Mouse (Mus musculus) E14TG2a.4 (cell line): ENCODE data around the gene Cox11.

Experiments
- H3K27me3 ChIP-seq: 2 replicates; pipeline ENCODE4 v1.6.1; 2014; ENCODE audit warnings: low read length, control low read depth; ENCODE audit not compliant: insufficient read depth
- H3K36me3 ChIP-seq: 2 replicates; pipeline ENCODE4 v1.6.1; 2014; ENCODE audit warnings: low read length, control low read depth; ENCODE audit not compliant: insufficient read depth
- H3K4me1 ChIP-seq: replicated peaks from 2 replicates; pipeline ENCODE4 v1.6.1; 2014; ENCODE audit warnings: low read depth, low read length, control low read depth
- H3K4me3 ChIP-seq: replicated peaks from 2 replicates; pipeline ENCODE4 v1.5.1; 2014; ENCODE audit warnings: mild to moderate bottlenecking, low read length
- H3K9me3 ChIP-seq: 2 replicates; pipeline ENCODE4 v1.6.1; 2014; ENCODE audit warnings: low read length, control low read depth
- CTCF ChIP-seq: conservative IDR thresholded peaks from 2 replicates; pipeline ENCODE4 v1.5.1; 2014; ENCODE audit warnings: low read length
- NANOG ChIP-seq: IDR thresholded peaks from 2 replicates; pipeline ENCODE4 v1.6.1; 2014; ENCODE audit warnings: borderline replicate concordance, low read length, mixed read lengths
- POU5F1 ChIP-seq: IDR thresholded peaks from 2 replicates; pipeline ENCODE4 v1.6.1; 2014; ENCODE audit warnings: low read length, borderline replicate concordance

The Cox11 gene

DNA sequence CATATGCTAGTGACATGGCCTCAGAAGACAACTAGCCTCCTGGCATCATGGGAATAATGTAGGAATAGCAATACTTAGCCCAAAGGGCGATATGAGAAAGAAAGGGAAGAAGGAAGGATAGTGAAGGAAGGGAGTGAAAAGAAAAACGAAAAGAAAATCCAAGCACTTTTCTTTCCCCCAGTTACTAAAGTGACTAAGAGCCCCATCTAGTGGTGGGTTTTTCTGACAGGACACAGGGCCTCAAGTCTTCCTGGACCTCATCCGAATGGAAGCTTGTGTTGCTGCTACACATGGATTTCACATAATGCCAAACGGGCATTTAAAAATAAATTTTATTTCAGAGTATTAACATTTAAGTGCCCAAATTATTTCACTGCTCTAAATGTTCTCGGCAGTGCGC lies 14.5 kb upstream of the Cox11 start:
- TF ChIP-seq NANOG (no peak), POU5F1 (no peak), CTCF (peak; percentile 59)
- H3K4me3 ChIP-seq, result no peak overlapping the region

DNA sequence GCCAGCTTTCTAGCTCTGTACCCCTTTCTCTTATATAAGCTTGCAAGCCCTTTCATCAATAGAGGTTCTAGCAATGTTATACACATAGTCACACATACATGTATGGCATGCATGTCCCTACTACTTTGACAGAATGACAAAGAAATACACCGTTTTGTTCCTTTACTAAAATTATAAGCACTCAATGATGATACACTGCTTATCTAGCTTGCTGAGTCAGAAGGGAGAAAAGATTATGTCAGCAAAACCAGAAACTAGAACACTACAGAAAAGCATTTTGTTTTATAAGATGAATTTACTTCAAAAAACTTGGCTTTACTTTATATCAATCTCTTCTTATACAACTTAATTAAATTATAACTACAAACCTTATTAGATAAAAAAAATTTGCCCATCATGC lies 12.8 kb upstream of the Cox11 start:
- H3K9me3 ChIP-seq, result no peaks in the 10 kb centered on the region
- H3K4me3 ChIP-seq, result no peak overlapping the region
- H3K36me3 ChIP-seq, result peaks cover 4% of the 10 kb centered on the region; the same call in 1 of the 2 replicates
- no peaks in the 10 kb centered on the region for H3K27me3 ChIP-seq
- H3K4me1 ChIP-seq, result no peaks in the 10 kb centered on the region
- no peak for TF ChIP-seq CTCF
- no peak for TF ChIP-seq POU5F1
- TF ChIP-seq NANOG, result no peak

More for the DNA sequence above, 14.5 kb upstream of the Cox11 start:
- H3K4me1 ChIP-seq, result no peaks in the 10 kb centered on the region
- H3K9me3 ChIP-seq, result no peaks in the 10 kb centered on the region
- peaks cover 4% of the 10 kb centered on the region; the same call in 1 of the 2 replicates for H3K36me3 ChIP-seq
- no peaks in the 10 kb centered on the region for H3K27me3 ChIP-seq

DNA sequence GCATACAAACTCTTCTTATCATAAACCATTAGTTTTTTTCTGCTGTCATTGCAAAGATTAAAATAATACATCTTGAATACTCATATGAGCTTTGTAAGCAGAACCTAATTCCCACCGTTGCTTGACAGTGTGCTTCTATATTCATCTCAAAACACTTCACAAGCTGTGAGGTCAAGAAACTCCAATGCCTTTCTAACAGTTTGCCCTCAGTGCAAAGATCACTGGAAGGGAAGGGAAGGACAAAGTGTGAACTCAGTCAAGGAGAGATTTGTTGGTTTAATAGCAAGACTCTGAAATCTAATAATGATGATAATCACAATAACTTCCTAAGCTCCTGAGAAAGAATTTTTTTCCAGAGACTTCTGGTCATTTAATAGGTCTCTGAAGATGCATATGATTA lies 10.2 kb upstream of the Cox11 start:
- Histone ChIP-seq H3K4me1 (no peaks in the 10 kb centered on the region), H3K9me3 (no peaks in the 10 kb centered on the region), H3K27me3 (no peaks in the 10 kb centered on the region), H3K36me3 (no peaks in the 10 kb centered on the region), H3K4me3 (no peak overlapping the region)
- TF ChIP-seq POU5F1 (no peak), CTCF (no peak), NANOG (no peak)

DNA sequence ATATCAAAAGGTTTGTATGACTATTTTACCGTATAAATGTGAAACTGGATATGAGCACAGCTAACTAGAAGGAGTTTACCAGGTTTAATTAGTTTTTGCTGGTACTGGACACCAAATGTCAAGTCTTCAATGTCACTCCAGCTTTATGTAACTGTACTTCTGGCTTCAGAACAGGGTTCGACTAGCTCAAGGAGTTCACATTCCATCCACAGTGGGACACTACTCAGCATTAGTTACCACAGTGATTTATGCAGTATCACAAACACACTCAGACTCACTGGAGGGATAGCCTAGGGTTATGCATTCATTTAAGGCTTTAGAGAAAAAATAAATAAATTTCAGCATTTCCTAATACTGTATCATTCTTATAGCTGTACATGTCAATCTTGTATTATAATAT lies 5.5 kb upstream of the Cox11 start:
- no peak for TF ChIP-seq POU5F1
- no peak for TF ChIP-seq CTCF
- TF ChIP-seq NANOG, result no peak
- H3K4me3 ChIP-seq, result no peak overlapping the region
- H3K4me1 ChIP-seq, result peaks cover 4% of the 10 kb centered on the region; the same call in 1 of the 2 replicates
- H3K36me3 ChIP-seq, result no peaks in the 10 kb centered on the region
- no peaks in the 10 kb centered on the region for H3K9me3 ChIP-seq
- no peaks in the 10 kb centered on the region for H3K27me3 ChIP-seq

DNA sequence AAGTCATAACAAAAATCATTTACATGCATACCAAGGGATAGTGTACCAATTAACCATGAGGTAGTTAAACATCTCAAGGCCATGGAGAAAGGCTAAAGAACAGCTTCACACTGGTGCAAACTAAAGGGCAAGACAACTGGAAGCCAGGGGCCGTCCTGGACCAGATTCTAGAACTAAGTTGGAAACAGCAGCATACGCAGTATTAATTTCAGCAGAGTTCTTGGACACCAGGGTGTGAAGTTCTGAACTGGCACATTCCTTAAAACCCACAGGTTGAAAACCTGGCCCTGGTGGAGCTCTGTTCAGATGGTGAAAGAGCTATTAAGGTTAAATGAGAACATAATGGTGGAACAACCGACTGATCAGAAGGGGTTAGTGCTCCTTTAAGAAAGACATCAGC lies 3.3 kb upstream of the Cox11 start:
- Histone ChIP-seq H3K4me3 (no peak overlapping the region), H3K4me1 (peaks cover 12% of the 10 kb centered on the region), H3K9me3 (no peaks in the 10 kb centered on the region), H3K36me3 (peaks cover 2% of the 10 kb centered on the region; the same call in 1 of the 2 replicates), H3K27me3 (no peaks in the 10 kb centered on the region)
- TF ChIP-seq CTCF (no peak), NANOG (no peak), POU5F1 (no peak)

DNA sequence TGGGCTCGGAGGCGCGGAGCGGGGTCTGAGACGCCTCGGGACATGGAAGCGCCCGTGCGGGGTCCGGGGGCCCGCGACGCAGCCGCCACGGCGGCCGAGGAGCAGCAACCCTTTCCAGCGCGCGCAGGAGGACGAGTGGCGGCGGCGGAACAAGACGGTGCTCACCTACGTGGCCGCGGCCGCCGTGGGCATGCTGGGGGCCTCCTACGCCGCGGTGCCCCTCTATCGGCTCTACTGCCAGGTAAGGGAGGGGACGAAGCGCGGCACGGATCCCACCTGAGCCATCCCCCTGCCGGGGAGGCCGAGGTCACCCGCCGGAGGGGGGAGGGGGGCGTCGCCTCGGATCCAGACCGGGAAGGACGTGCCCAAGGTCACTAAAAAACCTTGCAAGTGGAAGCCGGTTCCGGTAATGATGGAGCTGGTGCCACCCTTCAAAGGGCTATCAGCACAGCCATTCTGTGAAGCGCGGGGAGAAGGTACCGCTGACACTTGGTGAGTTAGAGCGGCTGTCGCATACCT lies 398 bp downstream of the Cox11 start:
- Histone ChIP-seq H3K4me3 (peak overlapping the region; percentile 91), H3K36me3 (peaks cover 32% of the 10 kb centered on the region), H3K4me1 (peaks cover 18% of the 10 kb centered on the region), H3K9me3 (no peaks in the 10 kb centered on the region), H3K27me3 (no peaks in the 10 kb centered on the region)
- TF ChIP-seq POU5F1, result no peak
- no peak for TF ChIP-seq CTCF
- no peak for TF ChIP-seq NANOG

DNA sequence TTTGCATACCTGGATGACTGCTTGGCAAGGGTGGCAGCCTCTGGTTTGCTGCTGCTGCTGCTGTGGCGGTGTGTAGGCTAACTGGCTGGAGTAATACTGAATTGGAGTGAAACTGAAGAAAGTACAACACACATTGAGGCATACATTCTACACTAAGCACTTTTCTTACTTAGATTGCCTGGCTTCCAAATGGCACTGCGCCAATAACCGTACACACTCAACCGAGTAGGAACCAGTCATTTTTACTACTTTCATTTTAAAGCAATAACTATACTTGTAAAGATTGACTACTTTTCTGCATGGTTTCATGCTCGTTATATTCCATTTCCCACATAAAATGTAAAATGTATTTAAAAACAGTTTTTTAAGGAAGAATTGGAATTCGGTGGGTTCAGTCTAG lies 11.8 kb downstream of the Cox11 start:
- H3K36me3 ChIP-seq, result peaks cover 79% of the 10 kb centered on the region
- TF ChIP-seq POU5F1 (no peak), NANOG (no peak), CTCF (no peak)
- no peak overlapping the region for H3K4me3 ChIP-seq
- H3K27me3 ChIP-seq, result no peaks in the 10 kb centered on the region
- no peaks in the 10 kb centered on the region for H3K9me3 ChIP-seq
- H3K4me1 ChIP-seq, result no peaks in the 10 kb centered on the region

DNA sequence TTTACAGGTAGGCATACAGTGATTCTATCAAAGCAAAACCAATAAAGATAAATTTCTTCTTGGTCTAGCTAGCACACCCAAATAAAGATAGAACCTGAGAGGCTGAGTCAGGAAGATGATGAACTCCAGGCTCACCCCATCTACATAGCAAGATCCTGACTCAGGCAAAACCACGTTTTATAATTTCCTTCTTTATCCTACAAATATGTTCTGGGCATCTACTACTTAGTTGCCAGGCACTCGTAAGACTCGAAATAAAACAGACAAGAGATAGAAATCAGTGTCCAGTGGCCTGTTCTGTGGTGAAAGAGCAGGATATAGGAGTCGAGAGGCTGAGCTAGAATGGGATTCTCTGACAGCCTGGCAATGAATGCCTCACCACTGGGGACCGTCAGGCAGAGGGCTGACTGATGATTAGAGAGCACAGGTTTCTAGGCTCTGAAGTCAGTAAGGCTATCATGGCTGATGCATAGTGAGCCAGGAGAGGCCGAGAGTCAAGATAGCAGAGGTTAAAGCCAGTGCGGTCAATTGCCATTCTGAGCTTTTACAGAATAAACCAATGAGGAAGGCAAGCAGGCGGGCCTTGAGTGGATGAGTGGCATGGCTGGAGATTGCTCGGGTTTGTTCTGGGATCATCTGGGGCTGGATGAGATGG lies 12.4 kb downstream of the Cox11 start:
- H3K9me3 ChIP-seq, result 0 out of 2 replicates have a peak, but pooled peaks cover under 1% of the 10 kb centered on the region
- no peaks in the 10 kb centered on the region for H3K4me1 ChIP-seq
- no peaks in the 10 kb centered on the region for H3K27me3 ChIP-seq
- H3K4me3 ChIP-seq, result no peak overlapping the region
- TF ChIP-seq CTCF (no peak), NANOG (no peak), POU5F1 (no peak)
- peaks cover 77% of the 10 kb centered on the region for H3K36me3 ChIP-seq

DNA sequence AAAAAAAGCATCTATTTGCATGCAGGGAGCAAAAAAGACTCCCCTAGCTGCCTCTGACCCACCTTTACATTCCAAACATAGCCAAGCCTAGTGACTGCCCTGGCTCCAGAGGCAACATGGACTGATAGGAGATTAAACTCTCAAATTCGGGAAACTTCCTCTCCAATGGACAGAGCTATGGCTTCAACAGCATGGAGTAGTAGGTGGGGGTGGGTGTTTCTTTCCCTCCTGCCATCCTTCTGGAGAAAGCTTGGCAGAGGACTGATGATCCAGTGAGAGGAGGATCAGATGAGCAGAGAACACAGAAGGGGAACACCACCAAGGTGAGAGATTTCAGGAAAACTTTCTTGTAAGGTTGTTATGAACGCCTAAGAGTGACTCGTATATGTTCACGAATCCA lies 14.6 kb downstream of the Cox11 start:
- H3K4me3 ChIP-seq, result no peak overlapping the region
- peaks cover 8% of the 10 kb centered on the region; the same call in 1 of the 2 replicates for H3K9me3 ChIP-seq
- H3K4me1 ChIP-seq, result no peaks in the 10 kb centered on the region
- no peaks in the 10 kb centered on the region for H3K27me3 ChIP-seq
- H3K36me3 ChIP-seq, result peaks cover 72% of the 10 kb centered on the region
- no peak for TF ChIP-seq POU5F1
- no peak for TF ChIP-seq CTCF
- TF ChIP-seq NANOG, result no peak
